Mouse (Mus musculus) CH12.LX (cell line): ENCODE measurements around the gene Fbln7. TPM values are rescaled to one million over a fixed set of nuclear protein-coding genes. Genes with fewer than 3 reads are reported as not detected.

Experiments
- DNase-seq: peaks from one replicate; pipeline ENCODE4 v3.0.0-alpha.2; 2013; ENCODE audit errors: extremely low read depth
- H3K27ac ChIP-seq: 2 replicates; pipeline ENCODE4 v1.5.1; 2012; ENCODE audit warnings: low read depth, mild to moderate bottlenecking, control low read depth, moderate library complexity; ENCODE audit not compliant: insufficient read depth
- H3K27me3 ChIP-seq: replicated peaks from 2 replicates; pipeline ENCODE3; 2012; ENCODE audit warnings: inconsistent platforms
- H3K36me3 ChIP-seq, 2 experiments: replicated peaks in 1 of 2; 2 replicates each; pipeline versions ENCODE3 to v1.6.1; 2012; ENCODE audit warnings: inconsistent platforms in 1 of 2, low read length in 1 of 2, mild to moderate bottlenecking in 1 of 2, mixed read lengths in 1 of 2, moderate library complexity in 1 of 2; ENCODE audit not compliant: control insufficient read depth in 1 of 2, insufficient read depth in 1 of 2
- H3K4me1 ChIP-seq, 2 experiments: 2 replicates each; pipeline ENCODE4 v1.6.1; 2012; ENCODE audit warnings: inconsistent platforms in 1 of 2, moderate library complexity in 1 of 2; ENCODE audit not compliant: insufficient read depth in 2 of 2, control insufficient read depth in 1 of 2
- H3K4me2 ChIP-seq: 2 replicates; pipeline ENCODE4 v1.6.1; 2012; ENCODE audit warnings: low read depth, mild to moderate bottlenecking, control low read depth; ENCODE audit not compliant: poor library complexity, insufficient read depth, severe bottlenecking
- H3K4me3 ChIP-seq, 3 experiments: fragments of 150-350 bp in 1 of 3; sonication (generic) in 1 of 3; replicated peaks in 1 of 3; 2 replicates each; pipeline versions ENCODE3 to v1.5.1; 2011 to 2012; ENCODE audit warnings: low read depth in 2 of 3, low read length in 2 of 3, mild to moderate bottlenecking in 2 of 3, moderate library complexity in 2 of 3, control low read depth in 1 of 3, improper control_type of control experiment in 1 of 3, inconsistent platforms in 1 of 3, mixed read lengths in 1 of 3; ENCODE audit not compliant: poor library complexity in 1 of 3
- H3K79me2 ChIP-seq: replicated peaks from 2 replicates; pipeline ENCODE4 v1.6.1; 2012; ENCODE audit warnings: mild to moderate bottlenecking, moderate library complexity; ENCODE audit not compliant: control insufficient read depth, poor library complexity, insufficient read depth, severe bottlenecking; ENCODE audit errors: extremely low read depth
- H3K9ac ChIP-seq: 2 replicates; pipeline ENCODE4 v1.6.1; 2012; ENCODE audit warnings: low read depth, mild to moderate bottlenecking, control low read depth, moderate library complexity; ENCODE audit not compliant: insufficient read depth
- H3K9me3 ChIP-seq: replicated peaks from 2 replicates; pipeline ENCODE3; 2012; ENCODE audit warnings: low read length, inconsistent platforms, mixed read lengths
- BHLHE40 ChIP-seq: IDR thresholded peaks from 2 replicates; pipeline ENCODE4 v1.6.1; 2011; ENCODE audit warnings: mild to moderate bottlenecking, low read depth, low read length, improper control_type of control experiment
- CHD1 ChIP-seq: IDR thresholded peaks from 2 replicates; pipeline ENCODE4 v1.6.1; 2012; ENCODE audit warnings: low read depth, low read length, improper control_type of control experiment, inconsistent platforms
- CHD2 ChIP-seq: IDR thresholded peaks from 2 replicates; pipeline ENCODE4 v1.6.1; 2011; ENCODE audit warnings: low read length, improper control_type of control experiment
- CTCF ChIP-seq, 2 experiments: IDR thresholded peaks in 1 of 2; conservative IDR thresholded peaks in 1 of 2; 2 replicates each; pipeline ENCODE4 v1.5.1; 2011 to 2012; ENCODE audit warnings: low read depth in 2 of 2, low read length in 2 of 2, improper control_type of control experiment in 1 of 2, inconsistent platforms in 1 of 2, mild to moderate bottlenecking in 1 of 2, moderate library complexity in 1 of 2
- E2F4 ChIP-seq: IDR thresholded peaks from 2 replicates; pipeline ENCODE4 v1.6.1; 2011; ENCODE audit warnings: low read depth, low read length, improper control_type of control experiment; ENCODE audit not compliant: insufficient replicate concordance
- ELF1 ChIP-seq: IDR thresholded peaks from 2 replicates; pipeline ENCODE4 v1.6.1; 2014; ENCODE audit warnings: low read depth, mild to moderate bottlenecking, inconsistent platforms, low read length, improper control_type of control experiment
- EP300 ChIP-seq: IDR thresholded peaks from 2 replicates; pipeline ENCODE4 v1.6.1; 2011; ENCODE audit warnings: low read length, improper control_type of control experiment
- ETS1 ChIP-seq: conservative IDR thresholded peaks from 2 replicates; pipeline ENCODE4 v1.6.1; 2012; ENCODE audit warnings: low read depth, mild to moderate bottlenecking, inconsistent platforms, low read length, improper control_type of control experiment, moderate library complexity
- GABPA ChIP-seq: IDR thresholded peaks from 2 replicates; pipeline ENCODE4 v1.6.1; 2012; ENCODE audit warnings: low read depth, low read length, improper control_type of control experiment, inconsistent platforms; ENCODE audit not compliant: insufficient replicate concordance
- HCFC1 ChIP-seq: IDR thresholded peaks from 2 replicates; pipeline ENCODE4 v1.6.1; 2012; ENCODE audit warnings: low read depth, mild to moderate bottlenecking, inconsistent platforms, low read length, improper control_type of control experiment
- IRF4 ChIP-seq: IDR thresholded peaks from 2 replicates; pipeline ENCODE4 v1.6.1; 2014; ENCODE audit warnings: low read depth, mild to moderate bottlenecking, inconsistent platforms, low read length, improper control_type of control experiment
- JUN ChIP-seq: IDR thresholded peaks from 2 replicates; pipeline ENCODE4 v1.6.1; 2011; ENCODE audit warnings: low read depth, mild to moderate bottlenecking, low read length, improper control_type of control experiment, moderate library complexity; ENCODE audit not compliant: insufficient read depth
- JUND ChIP-seq: conservative IDR thresholded peaks from 2 replicates; pipeline ENCODE4 v1.6.1; 2011; ENCODE audit warnings: low read depth, low read length, improper control_type of control experiment
- KAT2A ChIP-seq: IDR thresholded peaks from 2 replicates; pipeline ENCODE4 v1.6.1; 2012; ENCODE audit warnings: low read length, improper control_type of control experiment, inconsistent platforms; ENCODE audit not compliant: insufficient replicate concordance
- MAFK ChIP-seq: IDR thresholded peaks from 2 replicates; pipeline ENCODE4 v1.6.1; 2011; ENCODE audit warnings: low read length, improper control_type of control experiment; ENCODE audit not compliant: insufficient replicate concordance
- MAX ChIP-seq: IDR thresholded peaks from 2 replicates; pipeline ENCODE4 v1.6.1; 2011; ENCODE audit warnings: low read length, improper control_type of control experiment
- MAZ ChIP-seq: IDR thresholded peaks from 2 replicates; pipeline ENCODE4 v1.6.1; 2012; ENCODE audit warnings: low read depth, mild to moderate bottlenecking, inconsistent platforms, low read length, improper control_type of control experiment, moderate library complexity
- MEF2A ChIP-seq: IDR thresholded peaks from 2 replicates; pipeline ENCODE4 v1.6.1; 2014; ENCODE audit warnings: low read depth, mild to moderate bottlenecking, inconsistent platforms, low read length, improper control_type of control experiment, borderline replicate concordance
- MXI1 ChIP-seq: IDR thresholded peaks from 2 replicates; pipeline ENCODE4 v1.6.1; 2011; ENCODE audit warnings: mild to moderate bottlenecking, low read depth, low read length, improper control_type of control experiment
- MYC ChIP-seq: IDR thresholded peaks from 2 replicates; pipeline ENCODE4 v1.6.1; 2011; ENCODE audit warnings: low read depth, mild to moderate bottlenecking, improper control_type of control experiment, low read length
- NELFE ChIP-seq: IDR thresholded peaks from 2 replicates; pipeline ENCODE4 v1.6.1; 2011; ENCODE audit warnings: low read depth, low read length, improper control_type of control experiment
- NRF1 ChIP-seq: IDR thresholded peaks from 2 replicates; pipeline ENCODE4 v1.6.1; 2014; ENCODE audit warnings: low read depth, mild to moderate bottlenecking, inconsistent platforms, low read length, improper control_type of control experiment, moderate library complexity
- PAX5 ChIP-seq: IDR thresholded peaks from 2 replicates; pipeline ENCODE4 v1.6.1; 2012; ENCODE audit warnings: low read length, inconsistent platforms, mixed read lengths
- POLR2A ChIP-seq: IDR thresholded peaks from 2 replicates; pipeline ENCODE4 v1.6.1; 2011; ENCODE audit warnings: low read depth, mild to moderate bottlenecking, improper control_type of control experiment, low read length
- POLR2AphosphoS2 ChIP-seq: IDR thresholded peaks from 2 replicates; pipeline ENCODE4 v1.6.1; 2011; ENCODE audit warnings: low read depth, low read length, improper control_type of control experiment
- RAD21 ChIP-seq: IDR thresholded peaks from 2 replicates; pipeline ENCODE4 v1.6.1; 2011; ENCODE audit warnings: low read depth, mild to moderate bottlenecking, low read length, improper control_type of control experiment, moderate library complexity
- RCOR1 ChIP-seq: conservative IDR thresholded peaks from 2 replicates; pipeline ENCODE4 v1.6.1; 2012; ENCODE audit warnings: low read depth, mild to moderate bottlenecking, inconsistent platforms, low read length, improper control_type of control experiment
- SIN3A ChIP-seq: IDR thresholded peaks from 2 replicates; pipeline ENCODE4 v1.6.1; 2012; ENCODE audit warnings: low read length, improper control_type of control experiment, inconsistent platforms
- SMC3 ChIP-seq: IDR thresholded peaks from 2 replicates; pipeline ENCODE4 v1.6.1; 2011; ENCODE audit warnings: low read depth, low read length, improper control_type of control experiment
- TBP ChIP-seq: conservative IDR thresholded peaks from 2 replicates; pipeline ENCODE4 v1.6.1; 2011; ENCODE audit warnings: low read depth, low read length, improper control_type of control experiment
- TCF12 ChIP-seq: IDR thresholded peaks from 2 replicates; pipeline ENCODE4 v1.6.1; 2014; ENCODE audit warnings: low read depth, mild to moderate bottlenecking, inconsistent platforms, low read length, improper control_type of control experiment
- UBTF ChIP-seq: IDR thresholded peaks from 2 replicates; pipeline ENCODE4 v1.6.1; 2012; ENCODE audit warnings: low read depth, mild to moderate bottlenecking, inconsistent platforms, low read length, improper control_type of control experiment, moderate library complexity
- USF1 ChIP-seq: IDR thresholded peaks from 2 replicates; pipeline ENCODE4 v1.6.1; 2014; ENCODE audit warnings: low read depth, mild to moderate bottlenecking, inconsistent platforms, low read length, improper control_type of control experiment
- USF2 ChIP-seq: conservative IDR thresholded peaks from 2 replicates; pipeline ENCODE4 v1.6.1; 2011; ENCODE audit warnings: low read depth, low read length, improper control_type of control experiment
- ZC3H11A ChIP-seq: IDR thresholded peaks from 2 replicates; pipeline ENCODE4 v1.6.1; 2012; ENCODE audit warnings: low read depth, mild to moderate bottlenecking, inconsistent platforms, low read length, improper control_type of control experiment
- ZKSCAN1 ChIP-seq: IDR thresholded peaks from 2 replicates; pipeline ENCODE4 v1.6.1; 2012; ENCODE audit warnings: low read depth, inconsistent platforms, low read length, improper control_type of control experiment, borderline replicate concordance
- ZMIZ1 ChIP-seq: IDR thresholded peaks from 2 replicates; pipeline ENCODE4 v1.6.1; 2012; ENCODE audit warnings: low read depth, mild to moderate bottlenecking, inconsistent platforms, low read length, improper control_type of control experiment
- ZNF384 ChIP-seq: IDR thresholded peaks from 2 replicates; pipeline ENCODE4 v1.6.1; 2012; ENCODE audit warnings: low read depth, low read length, improper control_type of control experiment, inconsistent platforms
- dilution Hi-C: fragments of 300-500 bp; cut with MboI; formaldehyde crosslinking; loops from 2 replicates; pipeline ENCODE4 v1.14.3; 2020; ENCODE audit warnings: low sequenced_read_pairs; ENCODE audit not compliant: extremely low pct_unique_long_range_greater_than_20kb, extremely low pct_ligation_motif_present
- in situ Hi-C: fragments of 300-500 bp; cut with MboI; formaldehyde crosslinking; loops from 3 replicates; pipeline ENCODE4 v1.14.3; 2019; ENCODE audit warnings: low sequenced_read_pairs, low pct_ligation_motif_present, low pct_unique_long_range_greater_than_20kb, mixed read lengths
- polyA plus RNA-seq: library from polyadenylated mRNA; unstranded; fragments of >175 nt; gene quantifications from 2 replicates; pipeline ENCODE4 v1.2.1, GENCODE M21; 2012; ENCODE audit warnings: low read depth; ENCODE audit not compliant: insufficient read length
- total RNA-seq, 2 experiments: library from RNA; depleted of rRNA; stranded (reverse); fragments of 300-350 nt in 1 of 2; fragments of >200 nt in 1 of 2; gene quantifications; 2 replicates each; pipeline ENCODE4 v1.2.3; 2012 to 2014

Gene Fbln7
- total and polyA plus RNA-seq, 3 experiments, result not detected

DNA sequence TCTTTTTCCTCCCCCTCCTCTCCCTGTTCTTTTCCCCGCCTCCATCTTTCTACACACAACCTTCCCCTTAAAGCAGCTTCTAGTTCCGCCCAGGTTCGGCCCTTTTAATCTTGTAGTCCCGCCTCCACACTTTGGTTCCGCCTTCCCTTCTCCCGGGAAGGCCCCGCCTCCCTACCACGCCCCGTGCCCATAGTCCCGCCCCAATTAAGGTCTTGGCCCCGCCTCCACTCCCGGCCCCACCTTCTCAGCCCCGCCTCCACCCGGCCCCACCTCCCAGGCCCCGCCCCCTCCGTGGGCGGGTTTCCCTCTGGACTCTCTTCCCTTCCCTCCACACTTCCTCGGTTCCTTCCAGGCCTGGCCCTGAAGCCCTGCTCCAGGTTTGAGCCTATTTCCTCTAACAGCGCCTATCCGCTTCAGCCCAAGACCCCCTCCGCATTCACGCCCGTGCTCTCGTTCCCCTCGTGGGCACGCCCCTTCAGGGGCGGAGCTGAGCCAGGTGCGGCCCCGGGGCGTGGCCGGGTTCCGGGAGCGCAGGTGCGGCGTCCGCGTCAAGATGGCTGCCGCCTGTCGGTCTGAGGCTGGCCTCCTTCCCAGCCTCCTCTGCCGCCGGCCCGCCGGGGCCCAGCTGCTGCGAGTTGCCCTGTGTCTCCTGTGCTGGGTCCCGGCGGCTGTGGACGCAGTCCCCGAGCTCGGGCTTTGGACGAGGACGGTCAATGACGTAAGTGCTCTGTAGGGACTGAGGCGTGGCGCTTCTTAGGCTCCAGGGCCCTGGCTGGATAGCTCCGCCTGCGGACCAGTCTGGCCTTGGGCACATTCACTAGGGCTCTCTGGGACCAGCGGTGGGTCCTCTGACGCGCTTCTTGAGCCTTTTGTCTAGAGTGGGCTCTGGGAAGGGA lies 44.7 kb upstream of the Fbln7 start, which contains the start of gene Tmem87b:
Gene Tmem87b, plus strand, starts transcription at position 333 of the 896 bp plus-strand sequence.
- H3K27ac ChIP-seq, result peak within 1 kb of the TSS; percentile 55
- dilution Hi-C loops (no loop called here), in situ Hi-C loops (loop anchor here (5.0 kb wide), 1 partner anchor 121 kb away; the partner anchor contains the start of gene Mertk)
- peak; percentile 97 for DNase-seq
- H3K4me3 ChIP-seq, result peak within 1 kb of the TSS; percentile 73 to 89 (median 78)
- H3K9ac ChIP-seq, result peak within 1 kb of the TSS; percentile 51
- H3K36me3 ChIP-seq, result peaks cover 0 to 7% of the 10 kb centered on the region in 2 experiments
- H3K4me1 ChIP-seq, result peaks cover 0 to 11% of the 10 kb centered on the region in 2 experiments; a peak in 3 of 4 replicates
- H3K27me3 ChIP-seq, result no peaks in the 10 kb centered on the region
- H3K9me3 ChIP-seq, result no peaks in the 10 kb centered on the region
- H3K4me2 ChIP-seq, result peak within 1 kb of the TSS; percentile 91
- TF ChIP-seq NELFE, result peak; percentile 90
- no peak for TF ChIP-seq RAD21
- TF ChIP-seq SMC3, result no peak
- TF ChIP-seq ELF1, result peak; percentile 75
- TF ChIP-seq CHD1, result no peak
- TF ChIP-seq POLR2AphosphoS2, result no peak
- TF ChIP-seq JUN, result no peak
- TF ChIP-seq NRF1, result peak; percentile 75
- TF ChIP-seq HCFC1, result peak; percentile 45; the same call in 1 of the 2 replicates
- TF ChIP-seq TBP, result no peak
- no peak for TF ChIP-seq JUND
- TF ChIP-seq MEF2A, result no peak
- TF ChIP-seq ZC3H11A, result no peak
- no peak for TF ChIP-seq KAT2A
- peak; percentile 67; the same call in 1 of the 2 replicates for TF ChIP-seq MAZ
- no peak for TF ChIP-seq IRF4
- TF ChIP-seq ETS1, result no peak
- no peak for TF ChIP-seq RCOR1
- TF ChIP-seq TCF12, result peak; percentile 88
- peak; percentile 95 for TF ChIP-seq POLR2A
- no peak for TF ChIP-seq MYC
- TF ChIP-seq USF1, result no peak
- peak; percentile 84; the same call in 1 of the 2 replicates for TF ChIP-seq ZMIZ1
- TF ChIP-seq MAFK, result no peak
- TF ChIP-seq SIN3A, result no peak
- TF ChIP-seq PAX5, result no peak
- no peak for TF ChIP-seq ZKSCAN1
- no peak for TF ChIP-seq E2F4
- TF ChIP-seq MXI1, result no peak; the same call in 1 of the 2 replicates
- no peak; the same call in 1 of the 2 replicates for TF ChIP-seq MAX
- TF ChIP-seq USF2, result no peak
- no peak for TF ChIP-seq EP300
- TF ChIP-seq UBTF, result no peak
- TF ChIP-seq ZNF384, result no peak
- no peak for TF ChIP-seq CTCF (conservative IDR thresholded peaks at IDR 0.05 in 1 of 2, IDR thresholded peaks at IDR 0.05 in 1 of 2; ENCODE audit: low read depth in 2 of 2, low read length in 2 of 2)
- TF ChIP-seq BHLHE40, result peak; percentile 33; the same call in 1 of the 2 replicates
- peak; percentile 16; the same call in 1 of the 2 replicates for TF ChIP-seq CHD2
- no peak for TF ChIP-seq GABPA
- H3K79me2 ChIP-seq, result 0 out of 2 replicates have a peak, but pooled peaks cover 3% of the 10 kb centered on the region
